Mouse (Mus musculus) layer of hippocampus, adult 2 months (tissue): ENCODE data around the gene Wdr48. TPM values are rescaled to one million over a fixed set of nuclear protein-coding genes. Genes with fewer than 3 reads are reported as not detected.

Source experiments
- DNase-seq, 2 experiments: peaks; one replicate each; pipeline ENCODE4 v3.0.0; 2022; ENCODE audit warnings: low spot score in 2 of 2
- H3K27ac ChIP-seq: fragments of 200-600 bp; 2 replicates; pipeline ENCODE4 v1.8.1; 2022
- H3K4me3 ChIP-seq: fragments of 200-600 bp; 2 replicates; pipeline ENCODE4 v1.8.1; 2022; ENCODE audit warnings: mild to moderate bottlenecking
- CTCF ChIP-seq: fragments of 200-600 bp; conservative IDR thresholded peaks from 2 replicates; pipeline ENCODE4 v1.8.1; 2022; ENCODE audit warnings: antibody characterized with exemption, mild to moderate bottlenecking, moderate library complexity
- long read RNA-seq, 2 experiments: library from polyadenylated mRNA; stranded (forward); transcript quantifications; one replicate each; pipeline ENCODE4 v2.0.0; 2021; ENCODE audit warnings: borderline mapping rate in 2 of 2
- total RNA-seq, 2 experiments: library from RNA; stranded (reverse); gene quantifications; 2 replicates each; pipeline ENCODE4 v1.2.3; 2021

The Wdr48 gene
- total RNA-seq = 10 to 100 TPM; 76.5 to 84.9 TPM
- long read RNA-seq, experiment 1, transcript Wdr48-201 (19 exons, 3,845 nt) = major isoform, 7 of 18 reads
- long read RNA-seq, experiment 1, partial matches to known transcripts = 2 of 18 reads
- long read RNA-seq, experiment 1, other reads (novel, unspliced or antisense) = 6 of 18 reads
- long read RNA-seq, experiment 2, transcript Wdr48-201 (19 exons, 3,845 nt) = major isoform, 23 of 35 reads
- long read RNA-seq, experiment 2, partial matches to known transcripts = 4 of 35 reads
- long read RNA-seq, experiment 2, other reads (novel, unspliced or antisense) = 7 of 35 reads

- TF ChIP-seq CTCF = no peak
- peak within 1 kb of the TSS; percentile 78 for H3K4me3 ChIP-seq
Measured at GRCm38 (mm10) chr9:119894339-119895009, at the start of gene Wdr48. TSS of gene Wdr48 (plus strand) at chr9:119894878.

GRCm38 (mm10) chr9:119847187-119847586, 47.5 kb upstream of the Wdr48 start:
- TF ChIP-seq CTCF = no peak
- H3K27ac ChIP-seq = no peak overlapping the region
- H3K4me3 ChIP-seq = no peak overlapping the region
- no peak for DNase-seq

More at GRCm38 (mm10) chr9:119894339-119895009, at the start of gene Wdr48:
- peak within 1 kb of the TSS; percentile 98 for H3K27ac ChIP-seq
- DNase-seq = peak; percentile 96 to 97

GRCm38 (mm10) chr9:119848671-119849070, 46.0 kb upstream of the Wdr48 start:
- Histone ChIP-seq H3K4me3 (no peak overlapping the region), H3K27ac (no peak overlapping the region)
- TF ChIP-seq CTCF = no peak
- DNase-seq = no peak

GRCm38 (mm10) chr9:119849214-119849613, 45.5 kb upstream of the Wdr48 start:
- TF ChIP-seq CTCF = no peak
- H3K27ac ChIP-seq = no peak overlapping the region
- H3K4me3 ChIP-seq = no peak overlapping the region
- DNase-seq = peak in 1 of 2 experiments; percentile 5

- no peak overlapping the region for H3K27ac ChIP-seq
- DNase-seq = peak; percentile 31 to 32
- TF ChIP-seq CTCF = peak; percentile 71
Measured at GRCm38 (mm10) chr9:119852347-119853030, 42.2 kb upstream of the Wdr48 start.

GRCm38 (mm10) chr9:119853071-119853846, 41.4 kb upstream of the Wdr48 start:
- peak; percentile 45 for TF ChIP-seq CTCF
- Histone ChIP-seq H3K4me3 (no peak overlapping the region), H3K27ac (no peak overlapping the region)
- no peak for DNase-seq

More at GRCm38 (mm10) chr9:119852347-119853030, 42.2 kb upstream of the Wdr48 start:
- H3K4me3 ChIP-seq = no peak overlapping the region

GRCm38 (mm10) chr9:119854170-119854569, 40.5 kb upstream of the Wdr48 start:
- no peak for TF ChIP-seq CTCF
- DNase-seq = no peak
- H3K27ac ChIP-seq = no peak overlapping the region

GRCm38 (mm10) chr9:119887144-119887901, 7.4 kb upstream of the Wdr48 start:
- DNase-seq = no peak
- H3K4me3 ChIP-seq = no peak overlapping the region
- TF ChIP-seq CTCF = no peak
- no peak overlapping the region for H3K27ac ChIP-seq

More at GRCm38 (mm10) chr9:119854170-119854569, 40.5 kb upstream of the Wdr48 start:
- H3K4me3 ChIP-seq = no peak overlapping the region

- no peak overlapping the region for H3K4me3 ChIP-seq
- DNase-seq = no peak
- no peak for TF ChIP-seq CTCF
- H3K27ac ChIP-seq = no peak overlapping the region
Measured at GRCm38 (mm10) chr9:119888843-119889246, 5.8 kb upstream of the Wdr48 start.

GRCm38 (mm10) chr9:119889446-119889845, 5.2 kb upstream of the Wdr48 start:
- DNase-seq = no peak
- TF ChIP-seq CTCF = no peak
- Histone ChIP-seq H3K27ac (no peak overlapping the region), H3K4me3 (no peak overlapping the region)

- TF ChIP-seq CTCF = peak; percentile 95
- H3K27ac ChIP-seq = no peak overlapping the region
- DNase-seq = peak; percentile 20 to 67
- H3K4me3 ChIP-seq = no peak overlapping the region
Measured at GRCm38 (mm10) chr9:119890692-119891091, 4.0 kb upstream of the Wdr48 start.

GRCm38 (mm10) chr9:119893881-119894280, 797 bp upstream of the Wdr48 start:
- peak overlapping the region; percentile 98 for H3K27ac ChIP-seq
- no peak for TF ChIP-seq CTCF
- no peak for DNase-seq
- H3K4me3 ChIP-seq = peak overlapping the region; percentile 78
